Mouse (Mus musculus) lung, postnatal 0 days (tissue): ENCODE measurements around the gene Pbrm1.

Experiments
- CTCF ChIP-seq: IDR thresholded peaks from 2 replicates; pipeline ENCODE4 v1.5.1; 2016; ENCODE audit warnings: antibody characterized with exemption, mild to moderate bottlenecking
- EP300 ChIP-seq: IDR thresholded peaks from 2 replicates; pipeline ENCODE4 v1.6.1; 2016; ENCODE audit warnings: antibody characterized with exemption, mild to moderate bottlenecking, control low read depth

GRCm38 (mm10) chr14:31134015-31135000 is 115.4 kb downstream of the Pbrm1 start:
- TF ChIP-seq EP300 (no peak), CTCF (no peak)
